Comparison of ENCODE assay signal across 8 mouse cellular contexts in genomic region chr7:141464603-141465201, GRCm38 (mm10). TPM values are rescaled to one million over a fixed set of nuclear protein-coding genes. Genes with fewer than 3 reads are reported as not detected.
DNase-seq lines count a peak whose midpoint lies in the region; ATAC-seq lines count a peak whose summit lies in the region.

No protein-coding gene starts in this region.

- peak; percentile 44 to 62 for DNase-seq in adrenal gland, adult (ENCODE audit: inconsistent age in 2 of 2, low spot score in 1 of 2)
- no peak for DNase-seq in adrenal gland, postnatal 36 days
- peak; percentile 67 for DNase-seq in urinary bladder, postnatal 14 days (ENCODE audit: low spot score)
- DNase-seq in urinary bladder, adult 2 months (ENCODE audit: low spot score), result no peak
- DNase-seq in lung, postnatal 4 days, result peak; percentile 62 to 71
- no peak for DNase-seq in layer of hippocampus, adult 18-20 months (ENCODE audit: low spot score in 2 of 2)

- peaks cover 94% of the 10 kb centered on the region for H3K4me1 ChIP-seq in kidney, embryonic 15.5 days

- 7% methylated on average over 38 of the region's 38 CpGs for WGBS in kidney, embryonic 15.5 days

- no peak for ATAC-seq in kidney, embryonic 15.5 days (replicated peaks; ENCODE audit: low FRiP score)
- no peak for ATAC-seq in megakaryocyte-erythroid progenitor cell, adult 5-6 weeks (replicated peaks; ENCODE audit: low FRiP score, low TSS enrichment, poor library complexity, severe bottlenecking)

- H3K27me3 ChIP-seq in kidney, embryonic 15.5 days, result peaks cover 60% of the 10 kb centered on the region

- peak overlapping the region; percentile 24 for H3K4me3 ChIP-seq in kidney, embryonic 15.5 days (replicated peaks)

- no peak overlapping the region for H3K27ac ChIP-seq in kidney, embryonic 15.5 days

- H3K9ac ChIP-seq in kidney, embryonic 15.5 days, result 0 out of 2 replicates have a peak overlapping the region, but pooled peaks have one; percentile 21

- peak overlapping the region; percentile 49 for H3K4me2 ChIP-seq in kidney, embryonic 15.5 days

- H3K36me3 ChIP-seq in kidney, embryonic 15.5 days, result peaks cover 5% of the 10 kb centered on the region; the same call in 1 of the 2 replicates

- no peaks in the 10 kb centered on the region for H3K9me3 ChIP-seq in kidney, embryonic 15.5 days (replicated peaks)

RNA-seq across cellular contexts. Expression of gene Cd151, which starts 2.5 kb away (rescaled TPM):
- 100 to 1,000 TPM; 331 to 418 TPM for total RNA-seq in adrenal gland, postnatal 36 days (2021)
- 280 and 288 TPM in 2 replicates for polyA plus RNA-seq in urinary bladder, adult 2 months (2012; rRNA removed)
- 30.9 and 34.8 TPM in 2 replicates for polyA plus RNA-seq in kidney, embryonic 15.5 days (2015; fragmentation: Nextera tagmentation; extraction: Ambion mirVana)
- 10 to 100 TPM; 24.2 to 26.0 TPM for total RNA-seq in layer of hippocampus, adult 18-20 months (2021)
- total RNA-seq in megakaryocyte-erythroid progenitor cell, adult 5-6 weeks (2014; fragmentation: Nextera tagmentation), result 20.2 and 24.2 TPM in 2 replicates
- total RNA-seq in megakaryocyte-erythroid progenitor cell, adult 5-6 weeks (2017), result 13.2 and 17.6 TPM in 2 replicates

RNA-seq across cellular contexts. Expression of gene Cracr2b, which starts 3.8 kb away (rescaled TPM):
- total RNA-seq in adrenal gland, postnatal 36 days (2021), result 10 to 100 TPM in 1 of 2 experiments, 1 to 10 TPM in 1; 9.5 to 13.1 TPM
- 24.0 and 25.8 TPM in 2 replicates for polyA plus RNA-seq in urinary bladder, adult 2 months (2012; rRNA removed)
- 19.3 and 22.0 TPM in 2 replicates for polyA plus RNA-seq in kidney, embryonic 15.5 days (2015; fragmentation: Nextera tagmentation; extraction: Ambion mirVana)
- 1 to 10 TPM; 3.3 TPM for total RNA-seq in layer of hippocampus, adult 18-20 months (2021)
- not detected in 2 replicates for total RNA-seq in megakaryocyte-erythroid progenitor cell, adult 5-6 weeks (2014; fragmentation: Nextera tagmentation)
- 0.23 TPM in 1 of 2 replicates, not detected in the other for total RNA-seq in megakaryocyte-erythroid progenitor cell, adult 5-6 weeks (2017)

RNA-seq across cellular contexts. Expression of gene Pnpla2, which starts 9.7 kb away (rescaled TPM):
- total RNA-seq in adrenal gland, postnatal 36 days (2021), result 100 to 1,000 TPM; 875 to 879 TPM
- polyA plus RNA-seq in urinary bladder, adult 2 months (2012; rRNA removed), result 108 and 133 TPM in 2 replicates
- 36.3 and 41.7 TPM in 2 replicates for polyA plus RNA-seq in kidney, embryonic 15.5 days (2015; fragmentation: Nextera tagmentation; extraction: Ambion mirVana)
- total RNA-seq in layer of hippocampus, adult 18-20 months (2021), result 10 to 100 TPM; 29.9 to 35.6 TPM
- total RNA-seq in megakaryocyte-erythroid progenitor cell, adult 5-6 weeks (2014; fragmentation: Nextera tagmentation), result 29.7 and 32.6 TPM in 2 replicates
- total RNA-seq in megakaryocyte-erythroid progenitor cell, adult 5-6 weeks (2017), result 7.1 and 17.8 TPM in 2 replicates

RNA-seq across cellular contexts. Expression of gene Polr2l, which starts 10.2 kb away (rescaled TPM):
- 100 to 1,000 TPM in 1 of 2 experiments, 10 to 100 TPM in 1; 99.8 to 134 TPM for total RNA-seq in adrenal gland, postnatal 36 days (2021)
- 41.8 and 48.1 TPM in 2 replicates for polyA plus RNA-seq in urinary bladder, adult 2 months (2012; rRNA removed)
- polyA plus RNA-seq in kidney, embryonic 15.5 days (2015; fragmentation: Nextera tagmentation; extraction: Ambion mirVana), result 78.7 and 81.5 TPM in 2 replicates
- 10 to 100 TPM; 39.2 to 42.8 TPM for total RNA-seq in layer of hippocampus, adult 18-20 months (2021)
- total RNA-seq in megakaryocyte-erythroid progenitor cell, adult 5-6 weeks (2014; fragmentation: Nextera tagmentation), result 77.2 and 78.1 TPM in 2 replicates
- 53.3 and 54.9 TPM in 2 replicates for total RNA-seq in megakaryocyte-erythroid progenitor cell, adult 5-6 weeks (2017)

RNA-seq across cellular contexts. Expression of gene Tspan4, which starts 10.3 kb away (rescaled TPM):
- 10 to 100 TPM; 89.1 to 94.4 TPM for total RNA-seq in adrenal gland, postnatal 36 days (2021)
- 161 and 196 TPM in 2 replicates for polyA plus RNA-seq in urinary bladder, adult 2 months (2012; rRNA removed)
- 91.6 and 93.4 TPM in 2 replicates for polyA plus RNA-seq in kidney, embryonic 15.5 days (2015; fragmentation: Nextera tagmentation; extraction: Ambion mirVana)
- total RNA-seq in layer of hippocampus, adult 18-20 months (2021), result 10 to 100 TPM; 11.3 to 11.7 TPM
- 31.6 and 38.2 TPM in 2 replicates for total RNA-seq in megakaryocyte-erythroid progenitor cell, adult 5-6 weeks (2014; fragmentation: Nextera tagmentation)
- 26.0 and 33.9 TPM in 2 replicates for total RNA-seq in megakaryocyte-erythroid progenitor cell, adult 5-6 weeks (2017)

Comparison
In these comparisons a context has a peak if more than half of its experiments do, and no peak if none do; other contexts are left out.
1. DNase-seq: peak in adrenal gland, adult (2 of 2), urinary bladder, postnatal 14 days (single experiment) and lung, postnatal 4 days (2 of 2); none in adrenal gland, postnatal 36 days (0 of 2), urinary bladder, adult 2 months (single experiment) and layer of hippocampus, adult 18-20 months (0 of 2).
2. RNA of gene Cd151, which starts 2.5 kb away (total RNA-seq): 331 to 418 TPM in adrenal gland, postnatal 36 days; 24.2 to 26.0 TPM in layer of hippocampus, adult 18-20 months and 13.2 to 24.2 TPM in megakaryocyte-erythroid progenitor cell, adult 5-6 weeks; every median in the first group is over 10 times any median in the second.
3. RNA of gene Pnpla2, which starts 9.7 kb away (total RNA-seq): 875 to 879 TPM in adrenal gland, postnatal 36 days; 29.9 to 35.6 TPM in layer of hippocampus, adult 18-20 months and 7.1 to 32.6 TPM in megakaryocyte-erythroid progenitor cell, adult 5-6 weeks; every median in the first group is over 10 times any median in the second.